Mouse (Mus musculus) lung, adult 2 months (tissue): ENCODE measurements around the gene Ctdnep1.

Experiments used
- CTCF ChIP-seq: fragments of 200-500 bp; IDR thresholded peaks from 2 replicates; pipeline ENCODE4 v1.5.1; 2011; ENCODE audit warnings: mild to moderate bottlenecking, low read length, control low read depth; ENCODE audit not compliant: insufficient read depth
- POLR2A ChIP-seq: fragments of 200-500 bp; IDR thresholded peaks from 2 replicates; pipeline ENCODE4 v1.6.1; 2011; ENCODE audit warnings: low read depth, mild to moderate bottlenecking, control low read depth, low read length, borderline replicate concordance; ENCODE audit errors: extremely low read depth

- TF ChIP-seq CTCF (no peak), POLR2A (no peak)
These were observed 32.5 kb downstream of the Ctdnep1 start for GRCm38 (mm10) chr11:70013408-70013807.
